Mouse (Mus musculus) G1E (cell line): ENCODE data around the gene Proca1. TPM values are rescaled to one million over a fixed set of nuclear protein-coding genes. Genes with fewer than 3 reads are reported as not detected.

Experiments
- ATAC-seq: 2 replicates; pipeline ENCODE4 v1.8.0; 2016; ENCODE audit warnings: mild to moderate bottlenecking; ENCODE audit not compliant: insufficient number of reproducible peaks, poor library complexity, low FRiP score, severe bottlenecking; ENCODE audit errors: extremely low read depth
- DNase-seq: peaks from one replicate; pipeline ENCODE4 v3.0.0; 2012; ENCODE audit warnings: low spot score
- H3K27me3 ChIP-seq: 2 replicates; pipeline ENCODE4 v1.6.1; 2012; ENCODE audit warnings: mild to moderate bottlenecking, low read length, inconsistent platforms; ENCODE audit not compliant: insufficient read depth
- H3K36me3 ChIP-seq: replicated peaks from 2 replicates; pipeline ENCODE3; 2012; ENCODE audit warnings: mild to moderate bottlenecking, inconsistent platforms
- H3K4me1 ChIP-seq: 2 replicates; pipeline ENCODE4 v1.6.1; 2012; ENCODE audit warnings: low read depth, low read length, inconsistent platforms, mixed read lengths; ENCODE audit not compliant: insufficient read depth
- H3K4me3 ChIP-seq: 2 replicates; pipeline ENCODE4 v1.5.1; 2012; ENCODE audit warnings: low read depth, mild to moderate bottlenecking, inconsistent platforms, low read length, moderate library complexity, mixed read lengths
- H3K9me3 ChIP-seq: replicated peaks from 2 replicates; pipeline ENCODE4 v1.6.1; 2012; ENCODE audit warnings: inconsistent platforms
- CTCF ChIP-seq: IDR thresholded peaks from 2 replicates; pipeline ENCODE4 v1.5.1; 2012; ENCODE audit warnings: low read depth, low read length, inconsistent platforms, mixed read lengths
- GATA1 ChIP-seq: IDR thresholded peaks from 2 replicates; pipeline ENCODE4 v1.6.1; 2012; ENCODE audit warnings: borderline replicate concordance, low read length, inconsistent platforms, mixed read lengths
- GATA2 ChIP-seq: IDR thresholded peaks from 2 replicates; pipeline ENCODE4 v1.6.1; 2012; ENCODE audit warnings: low read depth, low read length, inconsistent platforms, borderline replicate concordance
- POLR2AphosphoS5 ChIP-seq: IDR thresholded peaks from 2 replicates; pipeline ENCODE4 v1.6.1; 2012; ENCODE audit warnings: low read depth, low read length, inconsistent platforms; ENCODE audit not compliant: insufficient replicate concordance
- TAL1 ChIP-seq: conservative IDR thresholded peaks from 2 replicates; pipeline ENCODE4 v1.6.1; 2012; ENCODE audit warnings: low read depth, low read length, inconsistent platforms, mixed read lengths
- polyA plus RNA-seq: library from polyadenylated mRNA; stranded (reverse); fragments of >175 nt; gene quantifications from 2 replicates; pipeline ENCODE4 v1.2.3, GENCODE M21; 2012
- total RNA-seq, 2 experiments: library from RNA; stranded (forward) in 1 of 2; stranded (reverse) in 1 of 2; fragments of 200-1000 nt in 1 of 2; fragments of >200 nt in 1 of 2; fragmentation: Nextera tagmentation in 1 of 2; gene quantifications; 2 replicates each; pipeline ENCODE4 v1.2.3; 2014 to 2017

Gene Proca1
- total and polyA plus RNA-seq, 3 experiments: 0.22 TPM; not detected in 2

DNA sequence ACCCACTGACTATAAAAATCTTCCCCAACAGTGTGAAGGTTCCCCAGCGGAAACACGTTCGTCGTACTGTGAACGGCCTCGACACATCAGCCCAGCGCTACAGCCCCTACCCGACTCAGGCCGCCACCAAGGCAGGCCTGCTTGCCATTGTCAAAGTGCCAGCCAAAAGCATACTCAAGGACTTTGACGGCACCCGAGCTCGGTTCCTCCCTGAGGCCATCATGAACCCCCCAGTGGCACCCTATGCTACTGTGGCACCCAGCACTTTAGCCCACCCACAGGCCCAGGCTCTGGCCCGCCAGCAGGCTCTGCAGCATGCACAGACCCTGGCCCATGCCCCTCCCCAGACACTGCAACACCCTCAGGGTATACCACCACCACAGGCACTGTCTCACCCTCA lies 39.4 kb upstream of the Proca1 start:
- no peaks in the 10 kb centered on the region for H3K27me3 ChIP-seq
- H3K4me1 ChIP-seq: peaks cover 31% of the 10 kb centered on the region
- TF ChIP-seq TAL1 (no peak), GATA2 (no peak)
- no peak for ATAC-seq
- H3K9me3 ChIP-seq: no peaks in the 10 kb centered on the region
- H3K4me3 ChIP-seq: no peak overlapping the region
- peaks cover 94% of the 10 kb centered on the region for H3K36me3 ChIP-seq
- DNase-seq: no peak

DNA sequence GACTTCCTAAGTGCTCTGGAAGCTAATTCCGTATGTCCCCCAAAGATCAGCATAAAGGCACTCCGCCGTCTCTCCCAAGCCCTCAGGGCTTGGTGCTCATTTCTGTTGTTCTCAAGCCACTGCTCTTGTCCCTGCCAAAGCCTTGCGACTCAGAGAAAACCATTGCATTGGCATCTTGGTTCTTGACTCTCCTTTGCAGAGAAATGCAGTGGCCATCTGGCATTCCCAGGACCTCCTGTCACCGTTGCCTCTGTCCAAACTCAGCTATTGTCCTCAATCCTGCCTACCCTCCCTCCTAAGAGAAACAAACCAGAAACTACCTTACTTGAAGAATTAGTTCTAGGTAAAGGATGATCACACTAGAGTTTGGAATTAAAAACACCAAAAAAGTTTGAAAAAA lies 37.5 kb upstream of the Proca1 start:
- no peaks in the 10 kb centered on the region for H3K27me3 ChIP-seq
- no peaks in the 10 kb centered on the region for H3K9me3 ChIP-seq
- no peak for DNase-seq
- H3K36me3 ChIP-seq: peaks cover 96% of the 10 kb centered on the region
- TF ChIP-seq GATA1: no peak
- TF ChIP-seq POLR2AphosphoS5: no peak
- TF ChIP-seq CTCF: no peak
- no peak for TF ChIP-seq GATA2
- no peak for TF ChIP-seq TAL1
- H3K4me3 ChIP-seq: no peak overlapping the region
- ATAC-seq: no peak
- H3K4me1 ChIP-seq: peaks cover 50% of the 10 kb centered on the region

DNA sequence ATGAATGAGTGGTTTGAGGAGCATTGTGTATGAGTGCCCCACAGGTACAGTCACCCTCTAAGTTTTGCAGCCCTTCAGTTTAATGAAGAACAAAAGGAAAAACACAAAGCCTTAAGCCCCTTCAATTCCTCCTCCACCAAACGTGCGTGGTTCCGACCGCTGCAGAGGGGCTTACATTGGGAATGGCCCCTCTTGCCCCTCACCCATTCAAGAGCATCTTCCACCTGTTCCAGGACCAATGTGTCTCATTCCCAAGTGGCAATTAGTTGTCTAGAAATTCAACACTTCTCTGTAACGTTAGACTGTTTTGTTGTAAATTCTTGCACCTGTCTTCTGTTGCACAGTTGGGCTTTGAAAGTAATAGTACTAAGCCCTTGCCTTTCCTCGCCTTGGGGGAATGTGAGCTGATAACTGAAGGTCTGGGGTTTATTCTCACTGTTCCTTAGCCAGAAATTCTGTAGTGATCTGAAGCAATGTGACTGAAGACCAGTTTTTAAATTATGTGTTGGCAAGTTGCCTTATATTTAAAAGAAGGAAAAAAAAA lies 37.0 kb upstream of the Proca1 start:
- Histone ChIP-seq H3K36me3 (peaks cover 96% of the 10 kb centered on the region), H3K27me3 (no peaks in the 10 kb centered on the region), H3K9me3 (no peaks in the 10 kb centered on the region), H3K4me3 (no peak overlapping the region), H3K4me1 (peaks cover 55% of the 10 kb centered on the region)
- ATAC-seq (no peak), DNase-seq (no peak)
- TF ChIP-seq POLR2AphosphoS5 (no peak), GATA2 (no peak), CTCF (no peak), GATA1 (no peak), TAL1 (no peak)

DNA sequence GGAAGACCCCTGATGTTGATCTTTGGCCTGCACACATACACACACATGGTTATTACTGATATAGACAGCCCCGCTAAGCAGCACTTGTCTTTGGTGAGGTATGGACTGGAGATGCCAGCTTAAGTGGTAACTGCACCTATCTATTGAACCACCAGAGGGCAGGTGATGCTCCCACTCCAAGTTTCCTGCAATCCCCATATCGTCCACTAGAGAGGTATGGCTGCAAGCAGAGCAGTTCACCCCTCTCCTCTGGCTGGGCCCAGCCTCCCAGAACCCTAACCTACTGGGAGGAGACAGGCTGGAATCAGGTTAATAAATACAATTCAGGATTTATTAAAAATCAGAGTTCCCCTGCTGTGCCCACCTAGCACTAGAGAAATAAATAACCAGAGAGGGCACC lies 34.1 kb upstream of the Proca1 start:
- TF ChIP-seq GATA1: no peak
- peak; percentile 99 for TF ChIP-seq CTCF
- H3K27me3 ChIP-seq: no peaks in the 10 kb centered on the region
- DNase-seq (peak; percentile 65), ATAC-seq (peak; percentile 60; the same call in 1 of the 2 replicates)
- H3K4me1 ChIP-seq: peaks cover 76% of the 10 kb centered on the region
- peaks cover 99% of the 10 kb centered on the region for H3K36me3 ChIP-seq
- H3K9me3 ChIP-seq: no peaks in the 10 kb centered on the region
- no peak overlapping the region for H3K4me3 ChIP-seq

DNA sequence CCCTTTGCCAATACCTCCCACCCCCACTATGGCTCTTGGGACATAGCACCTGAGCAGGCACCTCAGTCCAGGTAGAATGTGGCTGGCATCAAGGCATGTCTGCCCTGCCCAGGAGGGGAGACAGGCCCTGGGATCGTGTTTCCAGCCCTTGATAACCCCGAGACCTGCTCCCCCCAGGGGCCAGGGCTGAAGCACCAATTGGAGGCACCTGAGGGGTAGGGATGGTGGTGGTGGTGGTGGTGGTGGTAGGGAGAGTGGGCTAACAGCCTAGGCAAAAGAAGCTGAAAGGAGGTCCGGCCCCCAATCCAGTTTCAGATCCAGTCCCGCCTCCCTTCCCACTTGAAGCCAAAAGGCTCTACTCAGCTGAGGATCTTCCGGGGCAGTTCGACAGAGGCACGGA lies 33.6 kb upstream of the Proca1 start:
- peak overlapping the region; percentile 28; the same call in 1 of the 2 replicates for H3K4me3 ChIP-seq
- ATAC-seq: no peak
- no peak for DNase-seq
- peaks cover 76% of the 10 kb centered on the region for H3K4me1 ChIP-seq
- TF ChIP-seq CTCF (no peak), GATA1 (no peak), TAL1 (no peak), POLR2AphosphoS5 (no peak), GATA2 (no peak)
- H3K9me3 ChIP-seq: no peaks in the 10 kb centered on the region
- H3K36me3 ChIP-seq: peaks cover 97% of the 10 kb centered on the region
- no peaks in the 10 kb centered on the region for H3K27me3 ChIP-seq

DNA sequence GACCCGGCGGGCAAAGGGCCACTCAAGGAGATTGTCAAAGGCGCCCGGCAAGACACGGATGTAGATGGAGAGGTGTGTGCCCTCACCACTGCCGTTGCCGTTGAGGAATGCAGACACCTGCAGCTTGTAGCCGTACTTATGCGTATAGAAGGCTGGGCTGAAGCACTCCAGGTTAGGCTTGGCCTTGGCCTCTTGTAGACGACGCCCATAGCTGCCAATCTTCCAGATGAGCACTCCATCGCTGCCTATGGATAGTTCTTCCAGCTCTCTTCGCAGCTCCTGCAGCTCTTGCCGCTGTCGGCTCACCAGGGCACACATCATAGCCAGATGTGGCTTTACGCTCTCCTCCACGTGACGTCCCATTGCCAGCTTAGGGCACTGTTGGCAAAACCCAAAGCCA lies 33.0 kb upstream of the Proca1 start:
- Histone ChIP-seq H3K36me3 (peaks cover 91% of the 10 kb centered on the region), H3K4me1 (peaks cover 75% of the 10 kb centered on the region), H3K4me3 (no peak overlapping the region; the same call in 1 of the 2 replicates), H3K9me3 (no peaks in the 10 kb centered on the region), H3K27me3 (no peaks in the 10 kb centered on the region)
- no peak for TF ChIP-seq TAL1
- TF ChIP-seq POLR2AphosphoS5: no peak
- no peak for TF ChIP-seq GATA2
- no peak for TF ChIP-seq CTCF
- no peak for TF ChIP-seq GATA1
- DNase-seq (no peak), ATAC-seq (no peak)

DNA sequence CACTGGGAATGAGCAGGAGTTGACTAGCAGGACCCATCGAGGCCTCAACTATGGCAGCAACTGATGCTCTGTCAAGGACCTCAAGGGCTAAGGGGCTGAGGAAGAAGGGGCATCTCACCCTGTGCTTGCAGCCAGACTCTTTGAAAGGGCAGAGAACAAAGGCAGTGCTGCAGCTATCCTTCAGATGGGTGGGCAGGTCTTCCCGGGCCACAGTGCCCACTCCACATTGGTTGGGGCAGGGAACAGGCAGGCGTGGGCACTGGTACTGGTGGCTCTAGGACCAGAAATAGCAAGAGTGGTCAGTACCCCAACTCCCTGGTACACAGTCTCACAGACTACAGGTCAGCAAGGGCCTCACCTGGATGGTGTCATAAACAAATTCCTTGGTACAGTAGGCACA lies 32.5 kb upstream of the Proca1 start:
- Histone ChIP-seq H3K27me3 (no peaks in the 10 kb centered on the region), H3K4me3 (no peak overlapping the region), H3K36me3 (peaks cover 86% of the 10 kb centered on the region), H3K9me3 (no peaks in the 10 kb centered on the region), H3K4me1 (peaks cover 78% of the 10 kb centered on the region)
- TF ChIP-seq GATA2: no peak
- no peak for DNase-seq
- no peak for ATAC-seq
